Mouse (Mus musculus) mouse trophoblast stem cell (cell line): Measurements from ENCODE around the gene Olfr463.

Experiments
- in situ Hi-C, 2 experiments: fragments of 300-500 bp; cut with MseI, MboI; formaldehyde crosslinking; loops; 2 replicates in 1 of 2; 3 replicates in 1 of 2; pipeline ENCODE4 v1.15.1; 2025

Gene Olfr463

DNA sequence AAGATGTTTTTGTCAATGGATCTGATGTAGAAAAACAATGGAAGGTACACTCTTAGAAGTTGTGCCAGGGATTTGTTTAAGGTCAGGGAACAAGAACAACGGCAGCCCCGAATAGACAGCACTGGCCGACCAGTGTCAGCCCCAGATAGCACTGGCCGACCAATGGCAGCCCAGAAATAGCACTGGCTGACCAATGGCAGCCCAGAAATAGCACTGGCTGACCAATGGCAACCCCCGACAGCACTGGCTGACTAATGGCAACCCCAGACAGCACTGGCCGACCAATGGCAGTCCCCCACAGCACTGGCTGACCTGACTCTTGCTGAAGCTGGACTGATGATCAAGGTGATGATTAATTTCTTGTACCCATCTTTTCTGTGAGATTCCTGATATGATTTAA, 49.3 kb downstream of the Olfr463 start:
- in situ Hi-C loops = no loop called here

DNA sequence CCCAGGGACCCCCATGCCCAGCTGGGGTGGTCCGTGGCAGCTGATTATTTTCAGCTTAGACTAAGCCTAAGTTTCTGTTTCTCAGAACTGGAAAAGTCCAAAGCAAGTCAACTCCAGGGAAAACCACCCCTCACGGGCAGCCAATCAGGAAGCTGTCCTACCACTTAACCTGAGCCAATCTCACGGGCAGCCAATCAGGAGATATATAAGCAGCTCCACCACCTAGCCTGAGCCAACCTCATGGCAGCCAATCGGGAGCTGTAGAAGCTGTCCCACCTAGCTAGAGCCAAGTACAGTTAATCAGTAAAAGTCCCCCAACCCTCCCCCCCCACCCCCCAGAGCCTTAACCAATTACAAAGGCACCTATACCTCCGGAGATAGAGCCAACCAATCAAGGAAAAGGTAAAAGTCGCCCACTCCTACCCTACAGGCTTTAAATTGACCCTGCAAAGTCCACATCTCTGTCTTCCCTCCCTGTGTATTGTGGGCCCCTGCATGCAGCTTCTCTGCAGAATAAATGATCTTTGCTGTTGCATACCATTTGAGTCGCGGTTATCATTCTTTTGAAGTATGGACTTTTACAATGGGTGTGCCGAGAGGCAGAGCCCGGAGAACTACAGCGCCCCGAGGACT, 50.1 kb downstream of the Olfr463 start:
- in situ Hi-C loops = no loop called here
